Comparison of ENCODE assay signal across 17 mouse cellular contexts in genomic region chr2:32213000-32213399, GRCm38 (mm10). TPM values are rescaled to one million over a fixed set of nuclear protein-coding genes. Genes with fewer than 3 reads are reported as not detected.
DNase-seq lines count a peak whose midpoint lies in the region; ATAC-seq and TF ChIP-seq lines count a peak whose summit lies in the region.
"Had no signal": no experiment of that assay in that cellular context is flagged by ENCODE, and none has a peak within 500 bp of the region (broad histone marks: within the 10 kb centered on the region; RNA-seq: fewer than 3 reads in every experiment).

No protein-coding gene starts in this region.

- H3K4me2 ChIP-seq in intestine, embryonic 15.5 days (replicated peaks): no peak overlapping the region
- H3K4me2 ChIP-seq in intestine, embryonic 16.5 days (ENCODE audit: low read depth, low read length): no peak overlapping the region
- H3K4me2 ChIP-seq in neural tube, embryonic 14.5 days (ENCODE audit: low read depth, low read length): no peak overlapping the region
- H3K4me2 ChIP-seq in neural tube, embryonic 15.5 days: no peak overlapping the region
- H3K4me2 ChIP-seq in stomach, embryonic 16.5 days (ENCODE audit: low read depth, low read length): no peak overlapping the region
- H3K4me2 ChIP-seq: forebrain, embryonic 15.5 days; midbrain, embryonic 13.5 days; neural tube, embryonic 12.5 days had no signal

- intact Hi-C loops in gastrocnemius, adult 2 months (cut with DNase I): no loop called here

- H3K9me3 ChIP-seq in intestine, embryonic 15.5 days: no peaks in the 10 kb centered on the region
- H3K9me3 ChIP-seq in intestine, embryonic 16.5 days (ENCODE audit: control insufficient read depth, low read length): no peaks in the 10 kb centered on the region
- H3K9me3 ChIP-seq in neural tube, embryonic 14.5 days (ENCODE audit: control insufficient read depth, low read length): no peaks in the 10 kb centered on the region
- H3K9me3 ChIP-seq in neural tube, embryonic 15.5 days (replicated peaks): no peaks in the 10 kb centered on the region
- no peaks in the 10 kb centered on the region for H3K9me3 ChIP-seq in stomach, embryonic 16.5 days (replicated peaks; ENCODE audit: control insufficient read depth, low read length)
- H3K9me3 ChIP-seq: forebrain, embryonic 15.5 days; hindbrain, embryonic 10.5 days; midbrain, embryonic 13.5 days; neural tube, embryonic 12.5 days had no signal

- no peak overlapping the region for H3K4me3 ChIP-seq in gastrocnemius, adult 2 months
- H3K4me3 ChIP-seq in intestine, embryonic 15.5 days (replicated peaks): no peak overlapping the region
- no peak overlapping the region for H3K4me3 ChIP-seq in intestine, embryonic 16.5 days (ENCODE audit: low read length)
- H3K4me3 ChIP-seq in neural tube, embryonic 14.5 days (ENCODE audit: low read depth, low read length): no peak overlapping the region
- H3K4me3 ChIP-seq in neural tube, embryonic 15.5 days (replicated peaks): no peak overlapping the region
- no peak overlapping the region for H3K4me3 ChIP-seq in stomach, embryonic 16.5 days (replicated peaks; ENCODE audit: low read length)
- H3K4me3 ChIP-seq: forebrain, embryonic 15.5 days; hindbrain, embryonic 10.5 days; layer of hippocampus, adult 2 months; midbrain, embryonic 13.5 days; neural tube, embryonic 12.5 days had no signal

- no peaks in the 10 kb centered on the region for H3K27me3 ChIP-seq in intestine, embryonic 15.5 days (replicated peaks)
- H3K27me3 ChIP-seq in intestine, embryonic 16.5 days (replicated peaks; ENCODE audit: control insufficient read depth, insufficient read depth, low read length): no peaks in the 10 kb centered on the region
- H3K27me3 ChIP-seq in neural tube, embryonic 14.5 days (ENCODE audit: control insufficient read depth, insufficient read depth, low read length): no peaks in the 10 kb centered on the region
- H3K27me3 ChIP-seq in neural tube, embryonic 15.5 days (replicated peaks): no peaks in the 10 kb centered on the region
- no peaks in the 10 kb centered on the region for H3K27me3 ChIP-seq in stomach, embryonic 16.5 days (ENCODE audit: control insufficient read depth, insufficient read depth, low read length)
- H3K27me3 ChIP-seq: forebrain, embryonic 15.5 days; midbrain, embryonic 13.5 days; neural tube, embryonic 12.5 days had no signal

- WGBS in intestine, embryonic 15.5 days: 67% methylated on average over 10 of the region's 10 CpGs
- 65% methylated on average over 10 of the region's 10 CpGs for WGBS in intestine, embryonic 16.5 days
- WGBS in neural tube, embryonic 14.5 days: 61% methylated on average over 10 of the region's 10 CpGs
- WGBS in neural tube, embryonic 15.5 days: 50% methylated on average over 10 of the region's 10 CpGs
- WGBS in stomach, embryonic 16.5 days: 71% methylated on average over 10 of the region's 10 CpGs

- no peak for ATAC-seq in intestine, embryonic 15.5 days
- ATAC-seq in intestine, embryonic 16.5 days: no peak
- ATAC-seq in neural tube, embryonic 14.5 days (ENCODE audit: low read depth): no peak
- ATAC-seq in neural tube, embryonic 15.5 days (ENCODE audit: low FRiP score): no peak
- ATAC-seq in stomach, embryonic 16.5 days (ENCODE audit: insufficient read depth, low FRiP score): peak; percentile 20; the same call in 1 of the 2 replicates
- ATAC-seq: midbrain, embryonic 13.5 days had no signal

- peak; percentile 53 for DNase-seq in gastrocnemius, adult 2 months
- no peak for DNase-seq in gastrocnemius, adult 8-10 months (ENCODE audit: low spot score in 2 of 2)
- no peak for DNase-seq in layer of hippocampus, postnatal 10 days (ENCODE audit: low spot score in 2 of 2)
- DNase-seq: kidney, adult 9 months; retina, postnatal 1 day; spleen, adult 18-20 months had no signal

- H3K36me3 ChIP-seq in intestine, embryonic 15.5 days: peaks cover 80% of the 10 kb centered on the region
- H3K36me3 ChIP-seq in intestine, embryonic 16.5 days (ENCODE audit: control insufficient read depth, insufficient read depth, low read length): peaks cover 52% of the 10 kb centered on the region
- H3K36me3 ChIP-seq in neural tube, embryonic 14.5 days (ENCODE audit: control insufficient read depth, insufficient read depth, low read length): peaks cover 97% of the 10 kb centered on the region
- H3K36me3 ChIP-seq in neural tube, embryonic 15.5 days: peaks cover 100% of the 10 kb centered on the region
- peaks cover 42% of the 10 kb centered on the region for H3K36me3 ChIP-seq in stomach, embryonic 16.5 days (ENCODE audit: control insufficient read depth, insufficient read depth, low read length)

- no peak for TF ChIP-seq CTCF in gastrocnemius, adult 2 months (IDR thresholded peaks at IDR 0.05)

- no peak overlapping the region for H3K9ac ChIP-seq in intestine, embryonic 15.5 days
- H3K9ac ChIP-seq in intestine, embryonic 16.5 days (ENCODE audit: low read depth, low read length): no peak overlapping the region
- no peak overlapping the region for H3K9ac ChIP-seq in neural tube, embryonic 14.5 days (replicated peaks; ENCODE audit: low read depth, low read length)
- H3K9ac ChIP-seq in neural tube, embryonic 15.5 days (replicated peaks): no peak overlapping the region
- no peak overlapping the region for H3K9ac ChIP-seq in stomach, embryonic 16.5 days (ENCODE audit: low read length)
- H3K9ac ChIP-seq: forebrain, embryonic 15.5 days; midbrain, embryonic 13.5 days; neural tube, embryonic 12.5 days had no signal

- no peak overlapping the region for H3K27ac ChIP-seq in gastrocnemius, adult 2 months
- H3K27ac ChIP-seq in intestine, embryonic 15.5 days: 0 out of 2 replicates have a peak overlapping the region, but pooled peaks have one; percentile 11
- H3K27ac ChIP-seq in intestine, embryonic 16.5 days (ENCODE audit: low read length): no peak overlapping the region
- 0 out of 2 replicates have a peak overlapping the region, but pooled peaks have one; percentile 10 for H3K27ac ChIP-seq in neural tube, embryonic 14.5 days (ENCODE audit: low read depth, low read length)
- no peak overlapping the region for H3K27ac ChIP-seq in neural tube, embryonic 15.5 days (replicated peaks)
- no peak overlapping the region for H3K27ac ChIP-seq in stomach, embryonic 16.5 days (ENCODE audit: low read length)
- H3K27ac ChIP-seq: forebrain, embryonic 15.5 days; hindbrain, embryonic 10.5 days; layer of hippocampus, adult 2 months; macrophage; midbrain, embryonic 13.5 days; neural tube, embryonic 12.5 days had no signal

- H3K4me1 ChIP-seq in intestine, embryonic 15.5 days (replicated peaks): 0 out of 2 replicates have a peak, but pooled peaks cover 3% of the 10 kb centered on the region
- no peaks in the 10 kb centered on the region for H3K4me1 ChIP-seq in intestine, embryonic 16.5 days (ENCODE audit: control insufficient read depth, insufficient read depth, low read length)
- H3K4me1 ChIP-seq in neural tube, embryonic 14.5 days (ENCODE audit: control insufficient read depth, insufficient read depth, low read length): no peaks in the 10 kb centered on the region
- H3K4me1 ChIP-seq in neural tube, embryonic 15.5 days: no peaks in the 10 kb centered on the region
- no peaks in the 10 kb centered on the region for H3K4me1 ChIP-seq in stomach, embryonic 16.5 days (ENCODE audit: control insufficient read depth, insufficient read depth, low read length)
- H3K4me1 ChIP-seq: forebrain, embryonic 15.5 days; hindbrain, embryonic 10.5 days; midbrain, embryonic 13.5 days; neural tube, embryonic 12.5 days had no signal

RNA-seq across cellular contexts. Expression of gene Pomt1, which starts 23.4 kb away (rescaled TPM):
- total RNA-seq in gastrocnemius, adult 2 months (2021): 10 to 100 TPM; 11.5 TPM
- 10 to 100 TPM in 3 of 4 experiments, 1 to 10 TPM in 1; 10.0 to 12.5 (median 11.9) TPM for total RNA-seq in gastrocnemius, adult 8-10 months (2022)
- 26.0 and 26.8 TPM in 2 replicates for polyA plus RNA-seq in intestine, embryonic 15.5 days (2015; fragmentation: Nextera tagmentation; extraction: Ambion mirVana)
- 26.7 and 26.9 TPM in 2 replicates for polyA plus RNA-seq in intestine, embryonic 16.5 days (2015; fragmentation: Nextera tagmentation; extraction: Ambion mirVana)
- 28.2 and 30.4 TPM in 2 replicates for polyA plus RNA-seq in neural tube, embryonic 14.5 days (2014; fragmentation: Nextera tagmentation; extraction: Ambion mirVana)
- polyA plus RNA-seq in neural tube, embryonic 15.5 days (2015; fragmentation: Nextera tagmentation; extraction: Ambion mirVana): 30.7 and 30.9 TPM in 2 replicates
- polyA plus RNA-seq in stomach, embryonic 16.5 days (2015; fragmentation: Nextera tagmentation; extraction: Ambion mirVana): 23.6 and 24.0 TPM in 2 replicates
- total RNA-seq in layer of hippocampus, postnatal 10 days (2021): 10 to 100 TPM; 28.2 to 28.5 TPM

RNA-seq across cellular contexts. Expression of gene Uck1, which starts 47.0 kb away (rescaled TPM):
- 10 to 100 TPM in 1 of 2 experiments, 1 to 10 TPM in 1; 9.8 to 12.9 TPM for total RNA-seq in gastrocnemius, adult 2 months (2021)
- total RNA-seq in gastrocnemius, adult 8-10 months (2022): 10 to 100 TPM; 10.1 to 10.9 (median 10.7) TPM
- polyA plus RNA-seq in intestine, embryonic 15.5 days (2015; fragmentation: Nextera tagmentation; extraction: Ambion mirVana): 64.7 and 69.0 TPM in 2 replicates
- 72.4 and 74.4 TPM in 2 replicates for polyA plus RNA-seq in intestine, embryonic 16.5 days (2015; fragmentation: Nextera tagmentation; extraction: Ambion mirVana)
- polyA plus RNA-seq in neural tube, embryonic 14.5 days (2014; fragmentation: Nextera tagmentation; extraction: Ambion mirVana): 79.3 and 91.7 TPM in 2 replicates
- 88.6 and 95.8 TPM in 2 replicates for polyA plus RNA-seq in neural tube, embryonic 15.5 days (2015; fragmentation: Nextera tagmentation; extraction: Ambion mirVana)
- polyA plus RNA-seq in stomach, embryonic 16.5 days (2015; fragmentation: Nextera tagmentation; extraction: Ambion mirVana): 53.4 and 59.7 TPM in 2 replicates
- 10 to 100 TPM; 64.8 to 64.9 TPM for total RNA-seq in layer of hippocampus, postnatal 10 days (2021)

Comparison
In these comparisons a context has a peak if more than half of its experiments do, and no peak if none do; other contexts are left out.
1. H3K27ac ChIP-seq: peak in intestine, embryonic 15.5 days (single experiment) and neural tube, embryonic 14.5 days (single experiment); none in gastrocnemius, adult 2 months (single experiment), intestine, embryonic 16.5 days (single experiment), neural tube, embryonic 15.5 days (single experiment) and stomach, embryonic 16.5 days (single experiment).